Mouse (Mus musculus): ENCODE data around the gene Trim66. TPM values are rescaled to one million over a fixed set of nuclear protein-coding genes. Genes with fewer than 3 reads are reported as not detected.

Gene Trim66
- not detected for total RNA-seq (2023)

DNA sequence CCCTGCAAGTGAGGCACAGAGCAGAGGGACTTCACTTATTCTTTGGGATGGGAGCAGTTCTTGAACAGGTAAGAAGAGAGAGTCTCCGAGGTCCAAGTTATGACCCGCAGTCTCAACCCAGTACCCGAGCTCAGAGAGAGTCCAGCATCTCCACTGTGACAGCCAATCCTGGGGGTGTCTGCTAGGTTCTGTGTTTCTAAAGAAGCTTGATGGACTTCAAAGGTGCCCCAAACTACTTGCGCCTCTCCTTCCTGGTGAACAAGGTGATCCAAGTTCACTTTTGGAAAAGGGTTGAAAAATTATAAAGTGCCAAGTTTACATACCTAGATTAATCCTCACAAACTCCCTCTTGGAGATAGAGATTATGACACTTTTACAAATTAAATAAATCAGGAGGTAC, at the start of gene Trim66:
Gene Trim66 (minus strand): TSS at position 101 of the 400 bp plus-strand sequence.

DNA sequence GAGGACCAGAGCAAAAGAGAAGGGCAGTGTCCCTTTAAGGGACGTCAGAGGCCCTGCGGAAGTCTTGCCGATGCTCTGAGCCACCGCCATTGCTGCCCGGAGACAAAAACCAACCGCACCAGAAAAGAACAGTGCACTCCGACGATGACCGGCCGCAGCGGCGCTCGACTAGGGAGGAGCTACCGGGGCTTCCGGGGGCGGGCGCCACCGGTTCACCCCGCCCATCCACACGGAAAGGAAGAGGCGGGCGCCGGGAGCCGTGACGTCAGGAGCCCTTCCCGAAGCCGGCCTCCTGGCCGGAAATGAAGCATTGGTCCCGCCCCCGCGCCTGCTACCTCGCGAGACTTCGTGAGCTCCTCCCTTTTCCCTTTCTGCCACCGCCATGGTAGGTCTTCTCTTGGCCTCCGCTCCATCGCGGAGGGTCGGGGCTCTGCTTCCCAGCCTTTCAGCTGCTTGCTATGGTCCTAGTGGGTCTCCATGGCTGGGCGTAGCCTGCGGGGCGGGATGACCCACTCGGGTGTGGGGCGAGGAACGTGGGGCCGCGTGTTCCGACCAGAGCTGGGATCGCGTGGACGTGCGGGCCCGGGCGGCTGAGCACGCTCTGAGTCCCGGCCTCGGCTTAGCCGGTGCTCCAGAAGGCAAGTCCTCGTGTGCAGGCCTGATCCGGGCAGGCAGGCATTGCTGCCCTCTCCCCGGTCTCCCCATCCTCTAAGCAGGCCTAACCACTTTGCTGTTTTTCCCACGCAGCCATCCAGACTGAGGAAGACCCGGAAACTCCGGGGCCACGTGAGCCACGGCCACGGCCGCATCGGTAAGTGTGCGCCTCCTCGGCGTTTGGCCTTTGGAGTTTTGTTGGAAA, 11.1 kb upstream of the Trim66 start, which contains the start of gene Rpl27a:
Gene Rpl27a (plus strand): TSS at position 310 of the 859 bp plus-strand sequence.

DNA sequence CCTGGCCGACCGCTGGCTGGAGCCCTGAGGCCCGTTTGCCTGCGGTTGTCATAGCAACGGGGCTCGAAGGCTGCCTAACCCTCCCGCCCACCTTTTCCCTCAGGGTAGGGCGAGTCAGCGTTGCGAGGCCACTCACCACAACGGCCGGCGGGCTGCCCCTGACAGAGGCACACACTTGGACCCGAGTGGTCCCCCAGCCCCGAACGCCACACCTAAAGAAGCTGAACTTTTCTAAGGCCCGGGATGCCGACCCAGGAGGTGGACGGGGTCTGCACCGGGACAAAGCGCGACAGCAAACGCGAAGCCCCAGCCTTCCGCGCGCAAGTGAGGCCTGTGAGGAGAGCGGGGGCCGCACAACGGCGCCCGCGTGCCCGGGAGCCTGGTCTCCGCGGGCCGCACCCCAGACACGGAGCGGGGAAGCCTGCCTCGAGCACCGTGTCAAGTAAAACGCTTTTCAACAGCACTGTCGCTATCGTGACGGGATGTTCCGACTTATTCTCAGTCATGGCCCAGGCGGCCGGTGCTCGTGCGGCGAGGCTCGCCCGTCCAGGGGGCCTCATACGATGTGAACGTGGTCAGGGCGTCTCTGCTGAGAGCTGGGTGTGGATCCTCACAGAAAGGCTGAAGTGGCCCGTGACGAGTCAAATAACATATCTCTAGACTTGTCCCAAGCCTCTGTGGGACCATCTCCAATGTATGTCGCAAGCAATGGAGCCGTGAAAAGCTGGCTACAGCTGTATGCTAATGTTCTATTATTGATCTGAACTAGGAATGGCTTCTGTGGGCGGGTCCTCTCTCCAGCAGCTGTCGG, 68.9 kb downstream of the Trim66 start, which contains the start of gene Stk33:
Gene Stk33 (minus strand): TSS at position 301 of the 811 bp plus-strand sequence.

Other genes with a start within 250 kb of the Trim66 start
- gene Stk33, start 69.1 kb downstream of the Trim66 start, total RNA-seq (2023): not detected
- gene Rpl27a, start 11.0 kb upstream of the Trim66 start, total RNA-seq (2023): 550 TPM
- gene St5, start 195.5 kb upstream of the Trim66 start, total RNA-seq (2023): 1.2 TPM
- 8.0 TPM for gene Akip1, start 195.6 kb upstream of the Trim66 start, total RNA-seq (2023)
- gene BC051019, start 215.7 kb upstream of the Trim66 start, total RNA-seq (2023): not detected
- 2.9 TPM for gene Ascl3, start 223.6 kb upstream of the Trim66 start, total RNA-seq (2023)
- 39.3 TPM for gene Tmem9b, start 244.7 kb upstream of the Trim66 start, total RNA-seq (2023)

All from CD4-positive naive resting alpha-beta T cell, adult 76 days (primary cell).